Mouse (Mus musculus): ENCODE measurements around the gene Cited4.

DNA sequence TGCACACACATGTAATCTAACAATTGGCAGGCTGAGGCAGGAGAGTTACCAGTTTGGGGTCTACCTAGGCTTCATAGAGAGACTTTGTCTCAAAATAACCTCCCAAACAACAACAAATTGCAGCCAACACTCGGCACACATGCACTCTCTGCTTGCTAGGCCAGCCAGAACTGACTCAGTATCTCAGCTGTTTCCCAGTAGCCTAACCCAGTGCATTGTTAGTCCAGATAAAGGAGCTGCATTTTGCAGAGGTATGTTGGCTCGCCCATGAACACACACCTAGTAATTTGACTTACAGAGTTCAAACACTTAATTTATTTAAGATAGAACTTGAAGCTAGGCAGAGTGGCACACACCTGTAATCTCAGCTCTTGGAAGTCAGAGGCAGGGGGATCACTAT is 9.3 kb downstream of the Cited4 start:
- TF ChIP-seq CTCF (IDR thresholded peaks at IDR 0.05) (no peak), EP300 (IDR thresholded peaks at IDR 0.05; ENCODE audit: insufficient read depth, low read depth, low read length) (no peak)

All from heart, adult 2 months (tissue).